Mouse (Mus musculus): ENCODE data around the gene Eno1. TPM values are rescaled to one million over a fixed set of nuclear protein-coding genes. Genes with fewer than 3 reads are reported as not detected.

Gene Eno1
- total and polyA plus RNA-seq, 3 experiments: 1,109 to 1,985 (median 1,272) TPM

GRCm38 (mm10) chr4:150242745-150243144, 6.2 kb downstream of the Eno1 start:
- Histone ChIP-seq H3K27ac (ENCODE audit: insufficient read depth, low read depth) (no peak overlapping the region), H3K9me3 (replicated peaks; ENCODE audit: low read length) (no peaks in the 10 kb centered on the region), H3K4me3 (replicated peaks in 1 of 3; ENCODE audit: low read depth in 2 of 3, low read length in 2 of 3, poor library complexity in 1 of 3) (no peak overlapping the region), H3K27me3 (replicated peaks) (no peaks in the 10 kb centered on the region), H3K4me2 (ENCODE audit: insufficient read depth, low read depth, poor library complexity, severe bottlenecking) (no peak overlapping the region), H3K9ac (ENCODE audit: insufficient read depth, low read depth) (no peak overlapping the region), H3K36me3 (replicated peaks in 1 of 2; ENCODE audit: control insufficient read depth in 1 of 2, insufficient read depth in 1 of 2, low read length in 1 of 2) (peaks cover 70 to 87% of the 10 kb centered on the region in 2 experiments), H3K79me2 (replicated peaks; ENCODE audit: control insufficient read depth, extremely low read depth, insufficient read depth, poor library complexity, severe bottlenecking) (peaks cover 48% of the 10 kb centered on the region), H3K4me1 (ENCODE audit: control insufficient read depth in 1 of 2, insufficient read depth in 2 of 2) (peaks cover 3 to 43% of the 10 kb centered on the region in 2 experiments)
- TF ChIP-seq MAZ (IDR thresholded peaks at IDR 0.05; ENCODE audit: low read depth, low read length): no peak
- no peak for TF ChIP-seq ZKSCAN1 (IDR thresholded peaks at IDR 0.05; ENCODE audit: borderline replicate concordance, low read depth, low read length)
- no peak for TF ChIP-seq KAT2A (IDR thresholded peaks at IDR 0.05; ENCODE audit: insufficient replicate concordance, low read length)
- TF ChIP-seq TCF12 (IDR thresholded peaks at IDR 0.05; ENCODE audit: low read depth, low read length): no peak
- TF ChIP-seq CHD1 (IDR thresholded peaks at IDR 0.05; ENCODE audit: low read depth, low read length): no peak
- TF ChIP-seq RAD21 (IDR thresholded peaks at IDR 0.05; ENCODE audit: low read depth, low read length): no peak
- TF ChIP-seq PAX5 (IDR thresholded peaks at IDR 0.05; ENCODE audit: low read length): no peak
- no peak for TF ChIP-seq RCOR1 (conservative IDR thresholded peaks at IDR 0.05; ENCODE audit: low read depth, low read length)
- TF ChIP-seq ZMIZ1 (IDR thresholded peaks at IDR 0.05; ENCODE audit: low read depth, low read length): no peak
- no peak for TF ChIP-seq NELFE (IDR thresholded peaks at IDR 0.05; ENCODE audit: low read depth, low read length)
- dilution Hi-C loops (cut with MboI; ENCODE audit: extremely low pct_ligation_motif_present, extremely low pct_unique_long_range_greater_than_20kb, low sequenced_read_pairs): no loop called here
- DNase-seq (ENCODE audit: extremely low read depth): no peak
- in situ Hi-C loops (cut with MboI; ENCODE audit: low pct_ligation_motif_present, low pct_unique_long_range_greater_than_20kb, low sequenced_read_pairs): no loop called here

- Histone ChIP-seq H3K27ac (ENCODE audit: insufficient read depth, low read depth) (no peak overlapping the region), H3K4me1 (ENCODE audit: control insufficient read depth in 1 of 2, insufficient read depth in 2 of 2) (peaks cover 3 to 37% of the 10 kb centered on the region in 2 experiments), H3K9ac (ENCODE audit: insufficient read depth, low read depth) (no peak overlapping the region), H3K4me2 (ENCODE audit: insufficient read depth, low read depth, poor library complexity, severe bottlenecking) (no peak overlapping the region), H3K36me3 (replicated peaks in 1 of 2; ENCODE audit: control insufficient read depth in 1 of 2, insufficient read depth in 1 of 2, low read length in 1 of 2) (peaks cover 93 to 97% of the 10 kb centered on the region in 2 experiments), H3K79me2 (replicated peaks; ENCODE audit: control insufficient read depth, extremely low read depth, insufficient read depth, poor library complexity, severe bottlenecking) (peaks cover 22% of the 10 kb centered on the region), H3K9me3 (replicated peaks; ENCODE audit: low read length) (no peaks in the 10 kb centered on the region), H3K27me3 (replicated peaks) (no peaks in the 10 kb centered on the region), H3K4me3 (replicated peaks in 1 of 3; ENCODE audit: low read depth in 2 of 3, low read length in 2 of 3, poor library complexity in 1 of 3) (no peak overlapping the region)
- in situ Hi-C loops (cut with MboI; ENCODE audit: low pct_ligation_motif_present, low pct_unique_long_range_greater_than_20kb, low sequenced_read_pairs) (no loop called here), dilution Hi-C loops (cut with MboI; ENCODE audit: extremely low pct_ligation_motif_present, extremely low pct_unique_long_range_greater_than_20kb, low sequenced_read_pairs) (no loop called here)
- no peak for DNase-seq (ENCODE audit: extremely low read depth)
- TF ChIP-seq GABPA (IDR thresholded peaks at IDR 0.05; ENCODE audit: insufficient replicate concordance, low read depth, low read length) (no peak), TCF12 (IDR thresholded peaks at IDR 0.05; ENCODE audit: low read depth, low read length) (no peak), IRF4 (IDR thresholded peaks at IDR 0.05; ENCODE audit: low read depth, low read length) (no peak), RAD21 (IDR thresholded peaks at IDR 0.05; ENCODE audit: low read depth, low read length) (no peak), EP300 (IDR thresholded peaks at IDR 0.05; ENCODE audit: low read length) (no peak), POLR2A (IDR thresholded peaks at IDR 0.05; ENCODE audit: low read depth, low read length) (no peak), CHD2 (IDR thresholded peaks at IDR 0.05; ENCODE audit: low read length) (no peak), KAT2A (IDR thresholded peaks at IDR 0.05; ENCODE audit: insufficient replicate concordance, low read length) (no peak), ZC3H11A (IDR thresholded peaks at IDR 0.05; ENCODE audit: low read depth, low read length) (no peak), USF1 (IDR thresholded peaks at IDR 0.05; ENCODE audit: low read depth, low read length) (no peak)
Observed at GRCm38 (mm10) chr4:150245876-150246275, 9.4 kb downstream of the Eno1 start.

All from CH12.LX (cell line).